8 mouse cellular contexts compared by ENCODE assay signal in genomic region chr17:14520565-14520964, GRCm38 (mm10).
DNase-seq lines count a peak whose midpoint lies in the region; ATAC-seq and TF ChIP-seq lines count a peak whose summit lies in the region.
"Had no signal": no experiment of that assay in that cellular context is flagged by ENCODE, and none has a peak within 500 bp of the region (broad histone marks: within the 10 kb centered on the region; RNA-seq: fewer than 3 reads in every experiment).

No protein-coding gene starts in this region.

- H3K79me2 ChIP-seq in MEL (ENCODE audit: control insufficient read depth, insufficient read depth, low read length, poor library complexity), result no peaks in the 10 kb centered on the region

- H3K9ac ChIP-seq in MEL (ENCODE audit: control insufficient read depth, low read depth, low read length, poor library complexity, severe bottlenecking), result no peak overlapping the region
- H3K9ac ChIP-seq in forebrain, embryonic 11.5 days (ENCODE audit: low read length), result no peak overlapping the region
- H3K9ac ChIP-seq in midbrain, embryonic 12.5 days (replicated peaks), result no peak overlapping the region
- H3K9ac ChIP-seq: heart, embryonic 15.5 days had no signal

- H3K27ac ChIP-seq in MEL (ENCODE audit: control insufficient read depth, low read depth, low read length), result no peak overlapping the region
- H3K27ac ChIP-seq in bone marrow, adult 2 months (ENCODE audit: control insufficient read depth, insufficient read depth, low read depth, low read length, poor library complexity), result no peak overlapping the region
- H3K27ac ChIP-seq in forebrain, embryonic 11.5 days (ENCODE audit: low read depth, low read length), result no peak overlapping the region
- H3K27ac ChIP-seq in midbrain, embryonic 12.5 days (replicated peaks), result no peak overlapping the region
- H3K27ac ChIP-seq: heart, embryonic 15.5 days had no signal

- TF ChIP-seq EP300 in MEL (IDR thresholded peaks at IDR 0.05; ENCODE audit: low read depth in 1 of 2, low read length in 2 of 2), result no peak

- ATAC-seq in forebrain, embryonic 11.5 days (replicated peaks; ENCODE audit: low FRiP score), result no peak
- ATAC-seq in hematopoietic stem cell, adult 5-6 weeks (replicated peaks in 1 of 2; ENCODE audit: insufficient read depth in 1 of 2, low FRiP score in 2 of 2, low TSS enrichment in 1 of 2, low read depth in 1 of 2, poor library complexity in 2 of 2, severe bottlenecking in 2 of 2), result peak; percentile 59 to 65; a peak in 1 of 4 replicates
- peak; percentile 44; the same call in 1 of the 2 replicates for ATAC-seq in midbrain, embryonic 12.5 days (ENCODE audit: low FRiP score, low read depth)

- H3K4me2 ChIP-seq in forebrain, embryonic 11.5 days (ENCODE audit: low read depth, low read length, severe bottlenecking), result no peak overlapping the region
- H3K4me2 ChIP-seq in midbrain, embryonic 12.5 days (replicated peaks), result no peak overlapping the region
- H3K4me2 ChIP-seq: heart, embryonic 15.5 days had no signal

- no peaks in the 10 kb centered on the region for H3K36me3 ChIP-seq in MEL (ENCODE audit: control insufficient read depth in 1 of 2, insufficient read depth in 2 of 2, low read length in 2 of 2)
- H3K36me3 ChIP-seq in forebrain, embryonic 11.5 days (ENCODE audit: control insufficient read depth, insufficient read depth, low read length), result no peaks in the 10 kb centered on the region
- no peaks in the 10 kb centered on the region for H3K36me3 ChIP-seq in midbrain, embryonic 12.5 days
- H3K36me3 ChIP-seq: heart, embryonic 15.5 days had no signal

- DNase-seq in MEL (ENCODE audit: low read depth, low spot score), result peak; percentile 45
- DNase-seq in forebrain, embryonic 11.5 days (ENCODE audit: low spot score), result peak; percentile 84
- DNase-seq in left cerebral cortex, adult 11 months (ENCODE audit: low spot score), result peak; percentile 51
- DNase-seq in spleen, postnatal 4 days (ENCODE audit: low spot score in 2 of 2), result peak; percentile 21 to 67

- H3K4me1 ChIP-seq in MEL (ENCODE audit: control insufficient read depth in 1 of 2, insufficient read depth in 2 of 2, low read length in 2 of 2), result no peaks in the 10 kb centered on the region
- no peaks in the 10 kb centered on the region for H3K4me1 ChIP-seq in bone marrow, adult 2 months (ENCODE audit: control insufficient read depth, insufficient read depth, low read length)
- H3K4me1 ChIP-seq in forebrain, embryonic 11.5 days (replicated peaks; ENCODE audit: control insufficient read depth, insufficient read depth, low read length), result no peaks in the 10 kb centered on the region
- no peaks in the 10 kb centered on the region for H3K4me1 ChIP-seq in midbrain, embryonic 12.5 days
- H3K4me1 ChIP-seq: heart, embryonic 15.5 days had no signal

- H3K4me3 ChIP-seq in MEL (ENCODE audit: control insufficient read depth in 1 of 2, insufficient read depth in 1 of 2, low read depth in 2 of 2, low read length in 2 of 2), result no peak overlapping the region
- no peak overlapping the region for H3K4me3 ChIP-seq in bone marrow, adult 2 months (replicated peaks; ENCODE audit: control insufficient read depth, low read depth, low read length)
- no peak overlapping the region for H3K4me3 ChIP-seq in forebrain, embryonic 11.5 days (ENCODE audit: low read depth, low read length)
- H3K4me3 ChIP-seq in midbrain, embryonic 12.5 days, result no peak overlapping the region
- H3K4me3 ChIP-seq: heart, embryonic 15.5 days had no signal

- no peaks in the 10 kb centered on the region for H3K27me3 ChIP-seq in MEL (ENCODE audit: control insufficient read depth in 1 of 2, insufficient read depth in 2 of 2, low read length in 2 of 2)
- H3K27me3 ChIP-seq in forebrain, embryonic 11.5 days (ENCODE audit: control insufficient read depth, insufficient read depth, low read length), result no peaks in the 10 kb centered on the region
- H3K27me3 ChIP-seq in midbrain, embryonic 12.5 days, result peaks cover 8% of the 10 kb centered on the region

- 23% methylated on average over 5 of the region's 5 CpGs for WGBS in bone marrow, adult 2 months
- 16% methylated on average over 5 of the region's 5 CpGs for WGBS in forebrain, embryonic 11.5 days
- 14% methylated on average over 5 of the region's 5 CpGs for WGBS in midbrain, embryonic 12.5 days

- TF ChIP-seq POLR2A in MEL (IDR thresholded peaks at IDR 0.05; ENCODE audit: control insufficient read depth in 1 of 2, insufficient read depth in 1 of 2, low read depth in 1 of 2, low read length in 2 of 2, poor library complexity in 1 of 2), result no peak
- TF ChIP-seq POLR2A in bone marrow, adult 2 months (IDR thresholded peaks at IDR 0.05; ENCODE audit: borderline replicate concordance, control insufficient read depth, low read depth, low read length), result no peak

- no peaks in the 10 kb centered on the region for H3K9me3 ChIP-seq in MEL (replicated peaks; ENCODE audit: insufficient read depth, low read length)
- H3K9me3 ChIP-seq in forebrain, embryonic 11.5 days (ENCODE audit: control insufficient read depth, low read length), result no peaks in the 10 kb centered on the region
- no peaks in the 10 kb centered on the region for H3K9me3 ChIP-seq in midbrain, embryonic 12.5 days
- H3K9me3 ChIP-seq: heart, embryonic 15.5 days had no signal

- peak; percentile 62 for TF ChIP-seq RAD21 in MEL (IDR thresholded peaks at IDR 0.05; ENCODE audit: low read depth, low read length)

- peak; percentile 62 to 70 (median 66) for TF ChIP-seq CTCF in MEL (IDR thresholded peaks at IDR 0.05 in 2 of 3, conservative IDR thresholded peaks at IDR 0.05 in 1 of 3; ENCODE audit: control insufficient read depth in 1 of 3, insufficient read depth in 1 of 3, low read depth in 2 of 3, low read length in 3 of 3, poor library complexity in 1 of 3, severe bottlenecking in 1 of 3)
- peak; percentile 55; the same call in 1 of the 2 replicates for TF ChIP-seq CTCF in bone marrow, adult 2 months (IDR thresholded peaks at IDR 0.05; ENCODE audit: control insufficient read depth, insufficient read depth, low read length)

TF ChIP-seq in MEL, 35 proteins besides CTCF, POLR2A, EP300 and RAD21:
- TF ChIP-seq SMC3 (IDR thresholded peaks at IDR 0.05; ENCODE audit: low read depth, low read length), result peak; percentile 64
- peak; percentile 41; the same call in 1 of the 2 replicates for TF ChIP-seq ZC3H11A (IDR thresholded peaks at IDR 0.05; ENCODE audit: low read depth, low read length)
- no peak for TF ChIP-seq RCOR1 (IDR thresholded peaks at IDR 0.05; ENCODE audit: low read depth, low read length)
- TF ChIP-seq TBP (IDR thresholded peaks at IDR 0.05; ENCODE audit: low read depth, low read length), result no peak
TF ChIP-seq in MEL: peak in this region for 2.
